Mouse (Mus musculus) kidney, adult 2 months (tissue): ENCODE data around the gene Prdm16. TPM values are rescaled to one million over a fixed set of nuclear protein-coding genes. Genes with fewer than 3 reads are reported as not detected.

Experiments
- DNase-seq: peaks from one replicate; pipeline ENCODE4 v3.0.0; 2021
- H3K27ac ChIP-seq: fragments of 200-500 bp; 2 replicates; pipeline ENCODE4 v1.5.1; 2012; ENCODE audit warnings: low read depth, low read length, control low read depth, inconsistent platforms; ENCODE audit not compliant: insufficient read depth
- H3K27me3 ChIP-seq: fragments of 200-500 bp; replicated peaks from 2 replicates; pipeline ENCODE4 v1.6.1; 2012; ENCODE audit warnings: mild to moderate bottlenecking, moderate library complexity, low read length, inconsistent platforms; ENCODE audit not compliant: control insufficient read depth, insufficient read depth
- H3K36me3 ChIP-seq: fragments of 200-500 bp; 2 replicates; pipeline ENCODE4 v1.6.1; 2012; ENCODE audit warnings: mild to moderate bottlenecking, moderate library complexity, low read length, inconsistent platforms; ENCODE audit not compliant: control insufficient read depth, insufficient read depth
- H3K4me1 ChIP-seq: fragments of 200-500 bp; 2 replicates; pipeline ENCODE4 v1.6.1; 2011; ENCODE audit warnings: low read length; ENCODE audit not compliant: control insufficient read depth, insufficient read depth
- H3K4me3 ChIP-seq: fragments of 200-500 bp; 2 replicates; pipeline ENCODE4 v1.5.1; 2011; ENCODE audit warnings: mild to moderate bottlenecking, low read depth, low read length, control low read depth; ENCODE audit not compliant: insufficient read depth
- CTCF ChIP-seq: fragments of 200-500 bp; conservative IDR thresholded peaks from 2 replicates; pipeline ENCODE4 v1.5.1; 2011; ENCODE audit warnings: low read depth, mild to moderate bottlenecking, control low read depth, low read length, moderate library complexity, mixed read lengths; ENCODE audit not compliant: insufficient read depth, insufficient read length
- POLR2A ChIP-seq: fragments of 200-500 bp; IDR thresholded peaks from one replicate; pipeline ENCODE4 v1.6.1; 2011; ENCODE audit warnings: low read depth, low read length, control low read depth
- WGBS: fragments of 180-500 bp; shearing (Covaris S2); methylation state at CpG from one replicate; pipeline ENCODE4 v1.1.7; 2018; 5-methylcytosine and 5-hydroxymethylcytosine counted together
- polyA plus RNA-seq: library from polyadenylated mRNA; depleted of rRNA; stranded (reverse); fragments of >200 nt; gene quantifications from 2 replicates; pipeline ENCODE4 v1.2.3, GENCODE M21; 2012

The Prdm16 gene
- polyA plus RNA-seq, 1 experiment = 7.1 TPM

- Histone ChIP-seq H3K4me1 (peaks cover 25% of the 10 kb centered on the region), H3K27ac (peak overlapping the region; percentile 4; the same call in 1 of the 2 replicates), H3K36me3 (no peaks in the 10 kb centered on the region), H3K27me3 (no peaks in the 10 kb centered on the region), H3K4me3 (no peak overlapping the region)
- DNase-seq = peak; percentile 79
- 33% methylated on average over 29 of the region's 29 CpGs for WGBS
- TF ChIP-seq POLR2A (no peak), CTCF (no peak)
Measured at GRCm38 (mm10) chr4:154499701-154500523, 136.8 kb downstream of the Prdm16 start.

- H3K27me3 ChIP-seq = no peaks in the 10 kb centered on the region
- H3K27ac ChIP-seq = peak overlapping the region; percentile 66
- H3K4me3 ChIP-seq = no peak overlapping the region
- WGBS = 29% methylated on average over 4 of the region's 4 CpGs
- DNase-seq = peak; percentile 71
- peaks cover 27% of the 10 kb centered on the region for H3K4me1 ChIP-seq
- TF ChIP-seq POLR2A (no peak), CTCF (no peak)
- no peaks in the 10 kb centered on the region for H3K36me3 ChIP-seq
Measured at GRCm38 (mm10) chr4:154497423-154498175, 139.1 kb downstream of the Prdm16 start.

DNA sequence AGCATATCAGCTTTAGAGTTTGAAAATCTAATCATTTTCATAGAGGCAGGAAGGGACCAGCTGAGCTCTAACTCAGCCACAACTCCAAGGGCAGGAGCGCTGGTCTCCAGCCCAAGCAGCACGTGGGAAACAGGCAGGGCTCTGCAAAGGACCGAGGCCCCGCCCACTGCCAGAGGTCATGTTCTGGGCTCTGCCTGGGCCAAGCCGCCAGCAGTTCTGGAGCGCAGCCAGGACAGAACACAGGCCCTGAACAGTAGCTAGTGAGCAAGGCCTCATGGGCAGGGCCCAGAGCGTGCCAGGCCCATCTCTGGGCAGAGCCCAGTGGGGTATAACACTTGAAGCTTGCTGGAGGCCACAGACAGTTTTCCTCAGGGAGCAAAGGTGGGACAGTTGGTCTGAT is 139.7 kb downstream of the Prdm16 start:
- Histone ChIP-seq H3K36me3 (no peaks in the 10 kb centered on the region), H3K4me1 (peaks cover 28% of the 10 kb centered on the region), H3K27ac (peak overlapping the region; percentile 66), H3K4me3 (no peak overlapping the region), H3K27me3 (no peaks in the 10 kb centered on the region)
- DNase-seq = peak; percentile 99
- TF ChIP-seq CTCF (no peak), POLR2A (no peak)
- WGBS = 16% methylated on average over 7 of the region's 7 CpGs

- Histone ChIP-seq H3K27me3 (no peaks in the 10 kb centered on the region), H3K4me3 (no peak overlapping the region), H3K36me3 (no peaks in the 10 kb centered on the region), H3K27ac (peak overlapping the region; percentile 58), H3K4me1 (peaks cover 28% of the 10 kb centered on the region)
- 90% methylated on average over 5 of the region's 5 CpGs for WGBS
- DNase-seq = no peak
- TF ChIP-seq CTCF = no peak
- TF ChIP-seq POLR2A = no peak
Measured at GRCm38 (mm10) chr4:154496522-154496921, 140.2 kb downstream of the Prdm16 start.

DNA sequence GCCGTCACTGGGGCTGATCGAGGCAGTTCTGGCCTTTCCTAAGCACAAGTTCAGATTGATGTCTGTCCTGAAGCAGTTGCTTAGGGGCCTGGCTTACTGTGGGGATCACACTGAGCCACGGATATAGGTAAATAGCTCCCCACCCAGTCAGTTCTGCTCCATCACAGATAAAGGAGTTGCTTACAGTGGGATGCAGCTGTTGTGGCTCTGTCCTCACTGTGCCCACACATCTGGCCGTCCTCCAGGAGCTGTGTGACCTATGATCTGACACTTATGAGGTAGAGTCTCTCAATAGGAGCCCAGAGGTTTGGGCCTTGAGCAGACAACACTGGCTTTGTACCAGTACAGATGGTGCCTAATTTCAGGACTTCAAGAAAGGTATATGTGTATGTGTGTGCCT is 142.7 kb downstream of the Prdm16 start:
- 61% methylated on average over 4 of the region's 4 CpGs for WGBS
- H3K36me3 ChIP-seq = no peaks in the 10 kb centered on the region
- no peak for DNase-seq
- H3K4me1 ChIP-seq = peaks cover 22% of the 10 kb centered on the region
- no peaks in the 10 kb centered on the region for H3K27me3 ChIP-seq
- TF ChIP-seq POLR2A = no peak
- no peak for TF ChIP-seq CTCF
- no peak overlapping the region for H3K4me3 ChIP-seq
- no peak overlapping the region for H3K27ac ChIP-seq

DNA sequence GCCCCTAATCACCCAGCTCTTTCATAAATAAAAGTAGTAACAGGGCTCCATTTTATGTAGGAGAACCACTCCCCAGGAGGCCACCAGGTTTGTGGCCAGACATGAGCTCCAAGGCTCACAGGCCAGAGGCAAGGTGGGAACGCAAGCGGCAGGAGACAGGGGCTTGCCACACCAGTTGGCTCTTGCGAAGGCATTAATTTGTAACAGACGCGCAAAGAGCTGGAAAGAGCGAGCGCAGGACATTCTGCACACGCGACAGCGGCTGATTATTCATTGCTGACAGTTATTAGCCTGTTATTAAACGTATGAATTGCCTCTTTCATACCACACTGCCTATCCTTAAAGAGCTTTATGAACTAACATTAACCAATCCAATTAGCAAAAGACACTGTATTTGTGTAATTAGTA is 144.0 kb downstream of the Prdm16 start:
- Histone ChIP-seq H3K4me1 (peaks cover 13% of the 10 kb centered on the region), H3K27me3 (no peaks in the 10 kb centered on the region), H3K27ac (no peak overlapping the region; the same call in 1 of the 2 replicates), H3K36me3 (no peaks in the 10 kb centered on the region), H3K4me3 (no peak overlapping the region)
- DNase-seq = peak; percentile 31
- 43% methylated on average over 11 of the region's 11 CpGs for WGBS
- TF ChIP-seq CTCF (no peak), POLR2A (no peak)

DNA sequence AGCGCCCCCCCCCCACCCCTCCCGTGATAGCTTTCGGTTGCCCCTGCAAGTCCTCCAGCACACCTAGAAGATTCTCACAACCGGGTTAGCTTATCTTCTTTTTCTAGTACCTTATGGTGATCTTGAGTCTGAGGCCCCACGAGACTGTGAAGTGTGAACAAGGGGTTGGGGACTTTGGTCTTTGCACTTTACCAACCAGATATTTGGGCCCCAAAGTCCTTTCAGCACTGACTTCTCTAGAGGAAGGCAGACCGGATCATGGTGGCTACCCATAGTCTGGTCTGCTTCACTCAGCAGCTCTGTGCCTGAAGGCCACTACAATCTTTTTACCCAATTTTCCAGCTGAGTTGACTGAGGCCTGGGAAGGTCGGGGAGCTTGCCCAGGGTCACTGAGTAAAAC is 144.4 kb downstream of the Prdm16 start:
- Histone ChIP-seq H3K27me3 (no peaks in the 10 kb centered on the region), H3K4me3 (no peak overlapping the region), H3K27ac (no peak overlapping the region; the same call in 1 of the 2 replicates), H3K36me3 (no peaks in the 10 kb centered on the region), H3K4me1 (peaks cover 8% of the 10 kb centered on the region)
- DNase-seq = no peak
- TF ChIP-seq POLR2A (no peak), CTCF (no peak)
- 58% methylated on average over 7 of the region's 7 CpGs for WGBS
